Mouse (Mus musculus) stomach, postnatal 0 days (tissue): ENCODE results near the gene Sept6. TPM values are rescaled to one million over a fixed set of nuclear protein-coding genes. Genes with fewer than 3 reads are reported as not detected.

Source experiments
- ATAC-seq: fragments of 200-750 bp; cut with Nextera tagmentation; 2 replicates; pipeline ENCODE4 v1.8.0; 2017; ENCODE audit not compliant: low FRiP score, low TSS enrichment
- DNase-seq: peaks from one replicate; pipeline ENCODE4 v3.0.0-alpha.2; 2016; ENCODE audit warnings: low spot score
- H3K27ac ChIP-seq: fragments of 300-500 bp; sonication (generic); replicated peaks from 2 replicates; pipeline ENCODE4 v1.5.1; 2014; ENCODE audit warnings: mild to moderate bottlenecking, control low read depth
- H3K27me3 ChIP-seq: fragments of 300-500 bp; sonication (generic); 2 replicates; pipeline ENCODE4 v1.6.1; 2014; ENCODE audit warnings: low read length; ENCODE audit not compliant: control insufficient read depth, insufficient read depth
- H3K36me3 ChIP-seq: fragments of 300-500 bp; sonication (generic); 2 replicates; pipeline ENCODE4 v1.6.1; 2014; ENCODE audit warnings: low read length, mixed read lengths; ENCODE audit not compliant: control insufficient read depth, insufficient read depth
- H3K4me1 ChIP-seq: fragments of 300-500 bp; sonication (generic); replicated peaks from 2 replicates; pipeline ENCODE4 v1.6.1; 2014; ENCODE audit warnings: antibody characterized with exemption; ENCODE audit not compliant: control insufficient read depth, insufficient read depth
- H3K4me2 ChIP-seq: fragments of 300-500 bp; sonication (generic); replicated peaks from 2 replicates; pipeline ENCODE4 v1.6.1; 2014; ENCODE audit warnings: low read depth, mild to moderate bottlenecking, control low read depth, moderate library complexity
- H3K4me3 ChIP-seq: fragments of 300-500 bp; sonication (generic); 2 replicates; pipeline ENCODE4 v1.5.1; 2014; ENCODE audit warnings: low read depth, low read length, control low read depth
- H3K9ac ChIP-seq: fragments of 300-500 bp; sonication (generic); 2 replicates; pipeline ENCODE4 v1.6.1; 2014; ENCODE audit warnings: mild to moderate bottlenecking, low read length, control low read depth, mixed read lengths
- H3K9me3 ChIP-seq: fragments of 300-500 bp; sonication (generic); 2 replicates; pipeline ENCODE4 v1.6.1; 2016; ENCODE audit warnings: low read length; ENCODE audit not compliant: control insufficient read depth
- CTCF ChIP-seq: IDR thresholded peaks from 2 replicates; pipeline ENCODE4 v1.5.1; 2016; ENCODE audit warnings: antibody characterized with exemption, low read depth, mild to moderate bottlenecking, moderate library complexity
- EP300 ChIP-seq: optimal IDR thresholded peaks from 2 replicates; pipeline ENCODE3; 2016; ENCODE audit warnings: antibody characterized with exemption
- WGBS: fragments of 180-500 bp; shearing (Covaris S2); extraction: QIAGEN DNeasy Blood & Tissue Kit; methylation state at CpG from one replicate; pipeline ENCODE4 v1.1.7; 2014; 5-methylcytosine and 5-hydroxymethylcytosine counted together
- polyA plus RNA-seq: library from polyadenylated mRNA; unstranded; fragments of >200 nt; fragmentation: Nextera tagmentation; extraction: Ambion mirVana; gene quantifications from 2 replicates; pipeline ENCODE4 v1.2.1, GENCODE M21; 2015

Gene Sept6
- polyA plus RNA-seq, 1 experiment from 2014 or later = 8.1 TPM

DNA sequence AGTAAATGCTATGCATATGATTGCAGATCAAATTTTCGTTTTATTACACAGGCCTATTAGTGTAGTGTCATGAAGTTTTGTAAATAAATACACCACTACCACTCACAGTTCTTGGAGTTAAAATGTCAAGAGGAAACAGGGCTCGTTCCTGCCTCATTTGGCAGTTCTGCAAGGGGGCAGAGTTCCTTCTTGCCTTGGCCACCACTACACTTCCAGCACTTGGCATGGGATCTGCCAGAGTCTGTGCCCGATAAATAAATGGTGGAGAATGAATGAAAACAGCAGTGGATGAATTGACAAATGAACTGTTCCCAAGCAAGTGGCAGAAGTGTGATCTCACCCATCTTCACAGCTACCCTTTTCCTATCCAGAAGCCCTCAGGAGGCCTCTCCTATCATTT, 6.6 kb downstream of the Sept6 start:
- H3K36me3 ChIP-seq = no peaks in the 10 kb centered on the region
- no peak overlapping the region for H3K4me3 ChIP-seq
- no peaks in the 10 kb centered on the region for H3K4me1 ChIP-seq
- no peak overlapping the region for H3K27ac ChIP-seq
- ATAC-seq (no peak), DNase-seq (no peak)
- no peak for TF ChIP-seq EP300
- no peak for TF ChIP-seq CTCF
- no peaks in the 10 kb centered on the region for H3K27me3 ChIP-seq
- no peak overlapping the region for H3K9ac ChIP-seq
- H3K9me3 ChIP-seq = no peaks in the 10 kb centered on the region
- no peak overlapping the region for H3K4me2 ChIP-seq
- WGBS = 70% methylated on average over 3 of the region's 3 CpGs

DNA sequence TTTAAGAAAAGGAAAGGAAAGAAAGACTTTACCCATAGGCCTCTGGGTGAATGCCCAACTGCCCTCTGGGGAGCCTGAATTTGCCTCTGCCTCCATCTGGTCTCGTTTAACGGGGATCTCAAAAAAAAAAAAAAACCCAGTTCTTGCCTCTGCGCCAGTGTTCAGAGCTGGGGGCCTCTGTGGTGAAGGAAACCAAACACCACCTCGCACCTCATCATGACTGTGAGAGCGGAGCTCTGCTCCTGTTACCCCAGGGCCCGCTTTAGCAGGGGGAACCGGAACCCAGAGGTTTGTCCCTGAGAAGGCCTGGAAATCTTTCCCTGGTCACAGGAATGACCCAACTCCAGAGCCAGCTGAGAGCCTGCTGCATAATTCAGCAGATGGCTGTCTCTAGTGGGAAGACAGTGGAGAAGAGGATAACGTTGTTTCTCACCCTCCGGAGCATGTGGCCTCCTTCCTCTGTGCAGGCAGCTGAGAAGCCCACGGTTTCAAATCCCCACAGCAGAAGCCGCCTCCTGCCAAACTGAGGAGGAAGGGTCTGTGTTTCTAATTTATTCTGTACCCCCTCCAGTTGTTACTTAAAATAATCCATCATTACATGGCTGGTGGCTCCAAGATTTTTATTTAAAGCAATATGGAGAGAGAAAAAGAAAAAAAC, 7.8 kb downstream of the Sept6 start:
- H3K9me3 ChIP-seq = no peaks in the 10 kb centered on the region
- ATAC-seq = no peak
- no peak overlapping the region for H3K4me2 ChIP-seq
- WGBS = 63% methylated on average over 11 of the region's 11 CpGs
- no peak overlapping the region for H3K4me3 ChIP-seq
- H3K27me3 ChIP-seq = no peaks in the 10 kb centered on the region
- H3K9ac ChIP-seq = no peak overlapping the region
- no peaks in the 10 kb centered on the region for H3K4me1 ChIP-seq
- no peak for DNase-seq
- no peak overlapping the region for H3K27ac ChIP-seq
- no peaks in the 10 kb centered on the region for H3K36me3 ChIP-seq
- TF ChIP-seq EP300 (no peak), CTCF (no peak)

DNA sequence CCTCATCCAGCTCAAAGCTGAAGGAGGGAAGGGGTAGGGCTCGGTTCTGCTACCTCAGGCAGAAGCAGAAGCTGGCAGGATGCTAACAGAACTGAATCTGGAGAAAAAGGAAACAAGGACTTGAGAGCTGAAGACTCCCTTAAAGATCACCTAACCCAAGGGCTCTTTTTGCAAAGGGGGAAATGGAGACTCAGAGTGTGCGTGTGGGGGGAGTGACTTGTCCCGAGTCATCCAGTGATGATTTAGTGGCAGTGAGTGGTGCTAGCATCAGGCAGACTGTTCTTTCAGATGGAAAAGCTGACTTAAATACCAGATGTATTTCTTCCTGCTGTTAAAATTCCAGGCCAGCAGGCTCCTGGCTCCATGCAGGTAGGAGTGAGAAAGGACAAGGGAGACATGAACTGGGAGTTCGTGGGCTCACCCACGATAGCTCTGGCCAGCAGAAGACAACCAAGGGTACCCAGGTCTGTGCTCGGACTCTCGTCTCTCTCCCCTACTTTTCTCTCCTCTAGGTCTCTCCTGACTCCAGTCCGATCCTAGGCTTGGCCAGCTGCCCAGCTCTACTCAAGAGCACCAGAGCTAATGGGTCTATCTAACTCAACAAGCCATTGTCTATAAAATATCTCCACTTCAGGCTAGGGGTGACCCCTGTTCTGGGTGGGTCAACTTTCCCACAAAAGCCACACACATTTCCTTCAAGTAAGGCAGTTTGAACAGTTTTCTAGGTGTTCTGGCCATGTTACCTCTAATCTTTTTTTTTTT, 8.5 kb downstream of the Sept6 start:
- Histone ChIP-seq H3K27ac (no peak overlapping the region), H3K36me3 (no peaks in the 10 kb centered on the region), H3K4me3 (no peak overlapping the region), H3K4me1 (no peaks in the 10 kb centered on the region), H3K9ac (no peak overlapping the region), H3K27me3 (no peaks in the 10 kb centered on the region), H3K9me3 (no peaks in the 10 kb centered on the region), H3K4me2 (no peak overlapping the region)
- no peak for ATAC-seq
- no peak for DNase-seq
- no peak for TF ChIP-seq CTCF
- TF ChIP-seq EP300 = no peak
- 50% methylated on average over 8 of the region's 8 CpGs for WGBS

DNA sequence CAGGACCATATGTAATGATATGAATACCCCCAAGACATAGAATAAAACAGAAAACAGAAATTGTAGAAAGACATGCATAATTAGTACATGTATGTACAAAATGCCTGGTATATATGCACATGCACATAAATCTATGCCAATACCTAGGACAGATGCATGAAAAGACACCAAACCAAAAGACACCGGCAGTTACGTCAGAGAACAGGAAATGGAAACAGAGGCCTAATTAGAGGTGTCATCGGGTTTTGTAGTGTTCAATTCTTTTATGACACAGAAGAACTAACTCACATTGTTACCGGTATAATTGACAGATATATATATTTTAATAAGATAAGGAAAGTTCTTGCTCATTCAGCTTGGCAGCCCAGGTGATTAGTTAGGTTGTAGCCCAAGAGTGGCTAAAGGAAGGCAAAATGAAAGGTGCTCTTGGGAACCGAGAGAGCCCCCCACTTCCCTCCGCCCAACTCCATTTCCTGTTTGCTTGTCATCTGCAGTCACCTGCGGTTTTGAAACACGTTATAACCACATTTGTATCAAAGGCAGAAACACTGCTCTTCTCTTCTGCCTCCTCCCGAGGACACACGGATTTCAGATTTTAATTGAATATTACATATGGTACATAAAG, 10.9 kb downstream of the Sept6 start:
- TF ChIP-seq CTCF (no peak), EP300 (no peak)
- no peak for DNase-seq
- Histone ChIP-seq H3K4me1 (no peaks in the 10 kb centered on the region), H3K4me2 (no peak overlapping the region), H3K27me3 (no peaks in the 10 kb centered on the region), H3K4me3 (no peak overlapping the region), H3K36me3 (no peaks in the 10 kb centered on the region), H3K27ac (no peak overlapping the region), H3K9ac (no peak overlapping the region), H3K9me3 (no peaks in the 10 kb centered on the region)
- no peak for ATAC-seq
- 82% methylated on average over 10 of the region's 10 CpGs for WGBS

DNA sequence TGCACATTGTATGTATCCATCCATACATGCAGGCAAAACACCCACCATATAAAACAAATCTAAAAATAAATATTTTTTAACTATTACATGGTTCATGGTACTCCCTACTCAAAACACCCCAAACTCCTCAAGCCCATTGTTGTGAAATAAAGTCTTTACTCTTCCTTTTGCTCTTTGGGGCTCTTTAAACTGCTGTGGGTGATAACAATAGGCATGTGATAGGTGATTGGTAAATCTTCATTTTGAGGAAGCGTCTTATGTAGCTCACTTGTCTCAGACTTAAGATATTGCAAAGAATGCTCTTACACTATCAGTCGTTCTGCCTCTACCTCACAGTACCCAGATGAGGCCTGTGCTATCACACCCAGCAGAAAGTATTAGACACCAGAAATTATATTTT, 13.7 kb downstream of the Sept6 start:
- Histone ChIP-seq H3K36me3 (no peaks in the 10 kb centered on the region), H3K4me3 (no peak overlapping the region), H3K4me2 (no peak overlapping the region), H3K4me1 (no peaks in the 10 kb centered on the region), H3K27ac (no peak overlapping the region), H3K9ac (no peak overlapping the region), H3K27me3 (no peaks in the 10 kb centered on the region), H3K9me3 (no peaks in the 10 kb centered on the region)
- TF ChIP-seq EP300 (no peak), CTCF (no peak)
- DNase-seq = no peak
- no peak for ATAC-seq
- WGBS = 85% methylated on average over 2 of the region's 2 CpGs

DNA sequence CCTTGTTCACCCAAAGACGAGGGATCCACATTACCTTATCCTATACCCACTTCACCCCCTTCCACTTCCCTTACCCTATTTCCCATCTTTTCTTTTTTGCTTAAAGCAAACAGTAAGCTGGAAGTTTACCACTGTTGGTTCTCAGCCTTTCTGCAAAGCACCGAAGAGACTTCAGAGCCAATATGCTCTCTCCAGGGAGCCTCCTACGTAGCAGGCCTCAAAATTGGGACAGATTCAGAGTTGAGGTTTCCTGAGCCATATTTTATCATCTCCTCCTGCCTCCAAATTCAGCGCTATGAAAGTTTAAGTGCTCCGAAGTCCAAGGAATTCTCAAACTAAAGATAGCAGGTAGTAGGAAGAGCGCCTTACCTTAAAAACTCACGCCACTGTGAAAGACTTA, 14.6 kb downstream of the Sept6 start:
- ATAC-seq = no peak
- Histone ChIP-seq H3K9me3 (no peaks in the 10 kb centered on the region), H3K27ac (no peak overlapping the region), H3K4me1 (no peaks in the 10 kb centered on the region), H3K36me3 (no peaks in the 10 kb centered on the region), H3K27me3 (no peaks in the 10 kb centered on the region), H3K4me2 (no peak overlapping the region), H3K4me3 (no peak overlapping the region), H3K9ac (no peak overlapping the region)
- WGBS = 89% methylated on average over 7 of the region's 7 CpGs
- DNase-seq = no peak
- no peak for TF ChIP-seq CTCF
- TF ChIP-seq EP300 = no peak
